Mouse (Mus musculus): Measurements from ENCODE around the gene Fam57a. TPM values are rescaled to one million over a fixed set of nuclear protein-coding genes. Genes with fewer than 3 reads are reported as not detected.
A peak's percentile ranks its signal among the peaks of the same experiment; 100 is the strongest.

Fam57a gene
- polyA plus RNA-seq, 1 experiment from 2014 or later: 27.3 TPM

DNA sequence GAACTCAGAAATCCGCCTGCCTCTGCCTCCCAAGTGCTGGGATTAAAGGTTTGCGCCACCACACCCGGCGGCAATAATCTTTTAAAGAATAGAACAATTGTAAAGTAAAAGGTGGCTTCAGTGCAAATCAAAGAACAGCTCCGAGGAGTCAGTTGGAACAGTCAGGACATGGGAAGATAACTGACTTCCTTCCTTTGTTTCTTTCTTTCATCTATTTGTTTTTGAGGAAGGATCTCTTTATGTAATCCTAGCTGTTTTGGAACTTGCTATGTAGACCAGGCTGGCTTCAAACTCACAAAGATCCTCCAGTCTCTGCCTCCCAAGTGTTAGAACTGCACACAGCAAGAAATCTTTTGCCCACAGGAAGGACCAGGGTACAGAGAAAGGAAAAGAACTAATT lies 45.2 kb downstream of the Fam57a start:
- ATAC-seq (ENCODE audit: low FRiP score, low read depth): no peak
- 95% methylated on average over 5 of the region's 5 CpGs for WGBS
- no peak overlapping the region for H3K27ac ChIP-seq (replicated peaks)
- no peak overlapping the region for H3K4me3 ChIP-seq
- no peak overlapping the region for H3K4me2 ChIP-seq
- H3K27me3 ChIP-seq: no peaks in the 10 kb centered on the region
- no peaks in the 10 kb centered on the region for H3K9me3 ChIP-seq
- H3K9ac ChIP-seq: no peak overlapping the region
- peaks cover 37% of the 10 kb centered on the region for H3K36me3 ChIP-seq
- no peaks in the 10 kb centered on the region for H3K4me1 ChIP-seq (replicated peaks)

DNA sequence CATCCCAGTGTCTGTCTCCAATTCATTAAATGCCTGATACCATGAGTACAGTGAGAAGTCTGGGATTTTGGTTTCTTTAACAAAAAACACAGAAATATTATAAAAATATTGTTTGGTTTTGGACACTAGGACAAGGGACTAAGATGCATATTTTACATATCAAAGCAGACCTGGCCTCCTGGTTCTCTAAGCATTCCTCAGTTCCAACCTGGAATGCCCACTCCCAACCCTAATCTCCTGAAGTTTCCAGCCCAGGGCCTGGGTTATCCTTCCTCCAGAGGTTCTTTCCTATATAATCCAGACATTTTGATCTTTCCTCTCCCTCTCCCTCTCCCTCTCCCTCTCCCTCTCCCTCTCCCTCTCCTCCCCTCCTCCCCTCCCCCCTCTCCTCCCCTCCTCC lies 45.6 kb downstream of the Fam57a start:
- Histone ChIP-seq H3K27me3 (no peaks in the 10 kb centered on the region), H3K36me3 (peaks cover 37% of the 10 kb centered on the region), H3K4me2 (no peak overlapping the region), H3K9me3 (no peaks in the 10 kb centered on the region), H3K9ac (no peak overlapping the region), H3K4me3 (no peak overlapping the region), H3K27ac (replicated peaks) (no peak overlapping the region), H3K4me1 (replicated peaks) (no peaks in the 10 kb centered on the region)
- no peak for ATAC-seq (ENCODE audit: low FRiP score, low read depth)

DNA sequence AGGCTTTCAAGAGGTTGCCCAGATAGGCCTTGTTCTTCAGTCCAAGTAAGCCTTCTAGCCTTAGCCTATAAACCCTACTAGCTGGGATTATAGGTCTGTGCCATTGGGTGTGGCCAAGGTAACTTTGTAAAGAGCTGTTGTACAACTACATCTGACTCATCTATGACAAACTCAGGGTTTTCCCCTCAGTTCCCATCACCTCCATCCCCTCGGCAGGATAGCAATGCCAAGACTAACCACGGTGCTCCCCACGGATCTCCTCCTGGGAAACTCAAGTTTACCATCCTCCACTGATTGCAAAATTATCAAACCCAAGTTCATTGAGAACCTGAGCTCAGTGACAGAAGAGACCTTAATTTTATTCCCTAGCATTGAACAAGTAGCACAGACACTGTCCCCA lies 56.7 kb downstream of the Fam57a start:
- no peaks in the 10 kb centered on the region for H3K9me3 ChIP-seq
- WGBS: 97% methylated on average over 3 of the region's 3 CpGs
- H3K36me3 ChIP-seq: peaks cover 60% of the 10 kb centered on the region
- H3K4me3 ChIP-seq: no peak overlapping the region
- no peak overlapping the region for H3K27ac ChIP-seq (replicated peaks)
- no peaks in the 10 kb centered on the region for H3K4me1 ChIP-seq (replicated peaks)
- H3K9ac ChIP-seq: no peak overlapping the region
- H3K27me3 ChIP-seq: no peaks in the 10 kb centered on the region
- ATAC-seq (ENCODE audit: low FRiP score, low read depth): no peak
- H3K4me2 ChIP-seq: no peak overlapping the region

- peaks cover 31% of the 10 kb centered on the region for H3K36me3 ChIP-seq
- no peaks in the 10 kb centered on the region for H3K27me3 ChIP-seq
- ATAC-seq (ENCODE audit: low FRiP score, low read depth): no peak
- no peaks in the 10 kb centered on the region for H3K9me3 ChIP-seq
- no peak overlapping the region for H3K4me3 ChIP-seq
- H3K27ac ChIP-seq (replicated peaks): no peak overlapping the region
- no peak overlapping the region for H3K9ac ChIP-seq
- H3K4me1 ChIP-seq (replicated peaks): peaks cover 21% of the 10 kb centered on the region
- no peak overlapping the region for H3K4me2 ChIP-seq
- 92% methylated on average over 2 of the region's 2 CpGs for WGBS
Measured at GRCm38 (mm10) chr11:76239750-76240149, 60.3 kb downstream of the Fam57a start.

GRCm38 (mm10) chr11:76242901-76243810 lies 63.7 kb downstream of the Fam57a start, which contains the start of the genes Mrm3 and Glod4:
Gene Mrm3 (plus strand): TSS chr11:76243715.
Gene Glod4 (minus strand): TSS chr11:76243725.
- Histone ChIP-seq H3K9me3 (no peaks in the 10 kb centered on the region), H3K9ac (peak within 1 kb of the TSS; percentile 88), H3K27me3 (no peaks in the 10 kb centered on the region), H3K4me2 (peak within 1 kb of the TSS; percentile 82), H3K4me3 (peak within 1 kb of the TSS; percentile 93), H3K4me1 (replicated peaks) (peaks cover 34% of the 10 kb centered on the region), H3K36me3 (peaks cover 14% of the 10 kb centered on the region), H3K27ac (replicated peaks) (peak within 1 kb of the TSS; percentile 88)
- peak; percentile 92 for ATAC-seq (ENCODE audit: low FRiP score, low read depth)
- WGBS: under 1% methylated on average over 61 of the region's 61 CpGs

- peaks cover 34% of the 10 kb centered on the region for H3K4me1 ChIP-seq (replicated peaks)
- 4% methylated on average over 34 of the region's 34 CpGs for WGBS
- peak overlapping the region; percentile 82 for H3K4me2 ChIP-seq
- H3K9me3 ChIP-seq: no peaks in the 10 kb centered on the region
- peaks cover 15% of the 10 kb centered on the region for H3K36me3 ChIP-seq
- peak overlapping the region; percentile 88 for H3K27ac ChIP-seq (replicated peaks)
- H3K9ac ChIP-seq: peak overlapping the region; percentile 88
- H3K4me3 ChIP-seq: peak overlapping the region; percentile 93
- ATAC-seq (ENCODE audit: low FRiP score, low read depth): no peak; the same call in 1 of the 2 replicates
- no peaks in the 10 kb centered on the region for H3K27me3 ChIP-seq
Measured at GRCm38 (mm10) chr11:76243811-76244546, 64.5 kb downstream of the Fam57a start.

DNA sequence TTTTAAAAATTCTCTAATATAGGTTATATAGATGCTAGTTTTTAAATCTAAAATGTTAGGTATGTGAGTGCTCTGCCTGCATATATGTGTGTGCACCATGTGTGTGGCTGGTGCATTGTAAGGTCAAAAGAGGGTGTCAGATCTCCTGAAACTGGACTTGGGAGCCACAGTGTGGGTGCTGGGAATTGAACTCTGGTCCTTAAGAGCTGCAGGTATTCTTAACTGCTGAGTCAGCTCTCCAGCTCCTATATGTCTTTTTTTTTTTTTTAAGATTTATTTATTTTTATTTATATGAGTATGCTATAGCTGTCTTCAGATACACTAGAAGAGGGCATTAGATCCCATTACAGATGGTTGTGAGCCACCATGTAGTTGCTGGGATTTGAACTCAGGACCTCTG lies 67.0 kb downstream of the Fam57a start:
- H3K4me3 ChIP-seq: no peak overlapping the region
- H3K36me3 ChIP-seq: peaks cover 27% of the 10 kb centered on the region; the same call in 1 of the 2 replicates
- H3K9ac ChIP-seq: no peak overlapping the region
- no peaks in the 10 kb centered on the region for H3K9me3 ChIP-seq
- ATAC-seq (ENCODE audit: low FRiP score, low read depth): no peak
- no peak overlapping the region for H3K27ac ChIP-seq (replicated peaks)
- H3K4me1 ChIP-seq (replicated peaks): peaks cover 34% of the 10 kb centered on the region
- H3K4me2 ChIP-seq: no peak overlapping the region
- no peaks in the 10 kb centered on the region for H3K27me3 ChIP-seq

DNA sequence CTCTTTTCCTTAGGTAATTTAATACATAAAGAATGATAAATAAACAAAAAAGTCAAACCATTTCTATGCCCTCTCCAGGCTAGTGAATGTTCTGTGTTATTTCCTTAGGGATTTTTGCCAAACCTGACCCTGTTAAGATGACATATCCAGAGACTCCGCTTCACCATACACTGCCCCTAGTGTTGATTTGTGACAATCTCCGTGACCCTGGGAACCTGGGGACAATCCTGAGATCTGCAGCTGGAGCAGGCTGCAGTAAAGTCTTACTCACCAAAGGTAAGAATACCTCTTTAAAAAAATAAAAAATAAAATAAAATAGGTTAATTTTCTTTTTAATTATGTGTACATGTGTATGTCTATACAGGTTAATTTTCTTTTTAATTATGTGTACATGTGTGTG lies 67.8 kb downstream of the Fam57a start:
- WGBS: 52% methylated on average over 2 of the region's 2 CpGs
- Histone ChIP-seq H3K4me1 (replicated peaks) (peaks cover 29% of the 10 kb centered on the region), H3K4me3 (no peak overlapping the region), H3K27ac (replicated peaks) (no peak overlapping the region), H3K27me3 (no peaks in the 10 kb centered on the region), H3K9ac (no peak overlapping the region), H3K9me3 (no peaks in the 10 kb centered on the region), H3K36me3 (peaks cover 27% of the 10 kb centered on the region; the same call in 1 of the 2 replicates), H3K4me2 (no peak overlapping the region)
- ATAC-seq (ENCODE audit: low FRiP score, low read depth): no peak

GRCm38 (mm10) chr11:76252036-76252435 lies 72.6 kb downstream of the Fam57a start:
- no peaks in the 10 kb centered on the region for H3K9me3 ChIP-seq
- no peak overlapping the region for H3K4me3 ChIP-seq
- H3K4me1 ChIP-seq (replicated peaks): peaks cover 14% of the 10 kb centered on the region; the same call in 1 of the 2 replicates
- H3K36me3 ChIP-seq: peaks cover 27% of the 10 kb centered on the region; the same call in 1 of the 2 replicates
- 62% methylated on average over 3 of the region's 3 CpGs for WGBS
- no peaks in the 10 kb centered on the region for H3K27me3 ChIP-seq
- ATAC-seq (ENCODE audit: low FRiP score, low read depth): no peak
- H3K9ac ChIP-seq: no peak overlapping the region
- H3K27ac ChIP-seq (replicated peaks): no peak overlapping the region
- no peak overlapping the region for H3K4me2 ChIP-seq

DNA sequence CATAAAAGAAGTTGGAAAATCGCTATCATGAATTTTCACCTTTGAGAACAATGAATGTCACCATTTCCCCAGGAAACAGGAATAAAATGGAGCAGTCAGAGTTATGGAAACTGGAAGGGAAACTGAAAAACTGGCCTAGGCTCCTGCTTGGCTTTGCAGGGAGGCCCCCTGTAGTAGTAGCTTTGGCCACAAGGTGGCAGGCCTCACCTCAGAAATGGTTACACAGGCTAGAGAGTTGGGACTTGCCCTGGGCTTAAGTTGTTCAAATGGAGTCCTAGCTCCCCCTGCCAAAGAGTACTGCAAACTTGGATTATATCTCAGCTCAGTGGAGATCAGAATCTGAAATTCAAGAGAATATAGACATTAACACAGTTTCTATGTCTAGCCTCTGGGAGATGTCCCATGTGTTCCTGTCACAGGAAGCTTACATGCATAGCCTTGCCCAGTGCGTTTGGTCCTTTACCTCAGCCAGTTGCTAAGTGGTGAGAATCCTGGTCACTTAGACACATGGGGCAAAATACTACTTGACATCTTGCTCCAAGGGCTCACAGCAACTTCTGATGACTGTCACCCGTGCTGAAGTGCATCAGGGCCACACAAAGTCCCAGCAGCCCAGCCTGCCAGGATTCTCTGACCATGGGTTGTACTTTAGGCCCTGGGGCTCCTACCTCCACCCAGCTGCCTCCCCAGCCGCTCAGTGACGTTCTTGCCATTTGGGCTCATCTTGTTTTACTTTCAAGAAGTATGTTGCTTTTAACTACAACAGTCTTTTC lies 73.9 kb downstream of the Fam57a start:
- Histone ChIP-seq H3K4me1 (replicated peaks) (peaks cover 14% of the 10 kb centered on the region; the same call in 1 of the 2 replicates), H3K27me3 (no peaks in the 10 kb centered on the region), H3K27ac (replicated peaks) (no peak overlapping the region), H3K36me3 (peaks cover 22% of the 10 kb centered on the region; the same call in 1 of the 2 replicates), H3K9me3 (no peaks in the 10 kb centered on the region), H3K4me3 (no peak overlapping the region), H3K4me2 (no peak overlapping the region), H3K9ac (no peak overlapping the region)
- peak; percentile 89 for ATAC-seq (ENCODE audit: low FRiP score, low read depth)
- 44% methylated on average over 5 of the region's 5 CpGs for WGBS

- no peaks in the 10 kb centered on the region for H3K9me3 ChIP-seq
- peaks cover 14% of the 10 kb centered on the region; the same call in 1 of the 2 replicates for H3K4me1 ChIP-seq (replicated peaks)
- no peak overlapping the region for H3K4me2 ChIP-seq
- no peaks in the 10 kb centered on the region for H3K27me3 ChIP-seq
- H3K27ac ChIP-seq (replicated peaks): no peak overlapping the region
- WGBS: 65% methylated on average over 4 of the region's 4 CpGs
- ATAC-seq (ENCODE audit: low FRiP score, low read depth): no peak
- no peak overlapping the region for H3K9ac ChIP-seq
- no peak overlapping the region for H3K4me3 ChIP-seq
- peaks cover 22% of the 10 kb centered on the region; the same call in 1 of the 2 replicates for H3K36me3 ChIP-seq
Measured at GRCm38 (mm10) chr11:76253918-76254264, 74.4 kb downstream of the Fam57a start.

Measured in hindbrain, embryonic 15.5 days (tissue).